Mouse (Mus musculus) spleen, adult 2 months (tissue): ENCODE data around the gene Naip2.

Experiments used
- CTCF ChIP-seq: fragments of 200-500 bp; IDR thresholded peaks from 2 replicates; pipeline ENCODE4 v1.5.1; 2011; ENCODE audit warnings: mild to moderate bottlenecking, inconsistent platforms; ENCODE audit not compliant: insufficient read depth, insufficient read length, insufficient replicate concordance; ENCODE audit errors: extremely low read depth
- POLR2A ChIP-seq: fragments of 200-500 bp; IDR thresholded peaks from 2 replicates; pipeline ENCODE4 v1.6.1; 2011; ENCODE audit warnings: low read depth, low read length, inconsistent platforms

- TF ChIP-seq POLR2A (no peak), CTCF (no peak)
Observed at GRCm38 (mm10) chr13:100203319-100203718, 1.4 kb upstream of the Naip2 start.
